Mouse (Mus musculus) heart, adult 11 months (tissue): ENCODE measurements at regions not wholly inside any gene's neighbourhood (a gene's known extent, or its start where the extent isn't known, plus 50 kb on each side); places are given as distances from the start of the nearest gene placed in this dataset.

ENCODE experiments used
- DNase-seq: peaks from one replicate; pipeline ENCODE4 v3.0.0; 2022

DNA sequence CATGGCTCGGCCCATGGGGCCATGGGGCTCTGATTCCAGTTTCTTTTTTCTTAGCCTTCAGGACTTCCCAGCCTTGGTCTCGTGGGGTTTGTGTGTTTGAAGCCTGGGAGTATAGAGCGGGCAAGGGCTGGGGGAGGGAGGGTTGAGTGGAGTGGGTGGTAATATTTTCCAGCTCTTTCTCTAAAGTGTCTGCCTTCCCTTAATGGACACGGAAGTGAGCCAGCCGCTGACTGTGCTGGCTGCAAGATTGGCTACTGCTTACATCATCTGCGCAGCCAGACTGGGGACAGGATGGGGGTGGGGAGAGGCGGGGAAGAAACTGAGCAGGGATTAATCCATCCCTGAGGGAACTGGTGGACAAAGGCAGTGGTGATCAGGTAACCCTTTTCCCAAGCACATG is 52.3 kb downstream of the Tnp1 start:
- peak; percentile 97 for DNase-seq

DNA sequence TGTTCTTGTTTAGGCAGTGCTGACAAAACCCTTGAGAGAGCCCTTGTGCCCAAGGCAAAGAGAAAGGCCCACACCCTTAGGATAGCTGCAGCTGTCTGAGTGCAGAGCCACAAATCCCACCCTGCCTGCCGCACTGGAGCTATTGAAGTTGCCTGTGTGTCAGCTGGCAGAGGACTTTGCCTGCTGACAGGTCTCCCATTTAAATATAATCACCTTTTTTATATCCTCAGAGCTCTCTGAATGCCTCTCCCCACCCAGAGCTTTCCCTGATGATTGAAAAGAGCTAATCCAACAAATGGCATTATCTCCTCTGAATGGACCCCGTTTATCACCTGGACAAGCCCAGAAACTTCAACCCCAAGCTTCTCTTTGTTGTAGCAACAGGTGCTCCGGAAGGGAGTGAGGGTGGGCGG is 55.5 kb downstream of the Tnp1 start:
- DNase-seq = peak; percentile 81

- peak; percentile 86 for DNase-seq
Observed at GRCm38 (mm10) chr1:72955387-72955786, 60.3 kb downstream of the Tnp1 start.

GRCm38 (mm10) chr1:72952896-72953295 is 62.8 kb downstream of the Tnp1 start:
- peak; percentile 58 for DNase-seq

DNA sequence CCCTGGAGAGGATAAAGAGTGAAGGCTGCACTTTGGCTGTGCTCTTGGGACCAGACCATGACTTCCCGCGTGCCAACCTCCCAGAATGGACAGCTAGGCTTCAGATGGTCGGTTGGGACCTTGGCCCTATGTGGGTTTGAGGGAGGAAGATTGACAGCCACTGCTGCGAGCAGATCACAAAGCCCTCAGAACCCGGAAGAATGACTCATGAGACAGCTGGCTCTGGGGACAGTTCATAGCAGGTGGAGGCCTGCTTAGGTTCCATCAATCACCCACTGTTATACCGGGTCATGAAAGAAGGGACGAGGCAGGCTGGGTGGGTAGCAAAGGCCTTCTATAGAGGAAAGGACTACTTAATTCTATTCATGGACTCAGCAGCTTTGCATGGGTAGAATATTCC is 63.9 kb downstream of the Tnp1 start:
- peak; percentile 66 for DNase-seq

DNA sequence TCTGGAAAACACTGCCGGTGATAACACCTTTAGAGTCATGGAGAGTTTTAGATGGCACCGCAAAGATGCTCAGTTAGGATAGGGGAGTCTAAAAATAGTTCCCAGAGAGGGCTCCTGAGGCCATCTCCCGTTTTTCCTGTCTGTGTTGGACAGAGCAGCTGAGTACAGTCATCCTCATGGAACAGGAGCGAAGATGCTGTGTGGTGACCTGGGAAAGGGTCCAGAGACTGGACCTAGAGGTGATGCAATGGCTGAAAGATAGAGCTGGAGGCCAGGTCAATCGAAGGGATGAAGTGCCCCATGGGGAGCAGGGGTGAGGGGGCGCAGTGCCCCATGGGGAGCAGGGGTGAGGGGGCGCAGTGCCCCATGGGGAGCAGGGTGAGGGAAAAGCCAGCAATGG is 64.3 kb downstream of the Tnp1 start:
- peak; percentile 86 for DNase-seq

- peak; percentile 82 for DNase-seq
Observed at GRCm38 (mm10) chr1:72946235-72946634, 69.5 kb downstream of the Tnp1 start.

DNA sequence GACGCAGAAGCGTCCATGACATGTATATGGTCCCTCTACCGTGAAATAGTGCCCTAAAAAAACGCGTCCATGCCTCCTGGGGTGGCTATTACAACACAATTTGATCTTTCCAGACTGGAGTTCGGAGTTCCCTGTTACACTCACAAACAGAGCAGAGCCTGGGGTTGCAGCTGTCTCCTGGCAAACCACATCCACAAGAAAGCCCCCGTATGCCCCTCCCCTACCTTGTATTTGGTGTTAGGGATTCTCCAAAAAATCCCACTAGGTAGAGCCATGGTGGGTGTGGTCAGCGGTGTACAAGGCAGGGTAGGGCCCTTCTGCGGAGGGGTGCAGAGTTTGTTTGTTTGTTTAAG is 70.0 kb downstream of the Tnp1 start:
- DNase-seq = peak; percentile 87

GRCm38 (mm10) chr1:72944805-72945749 is 70.4 kb upstream of the Igfbp5 start:
- DNase-seq = peak; percentile 91

- DNase-seq = peak; percentile 89
Observed at GRCm38 (mm10) chr1:72944221-72944620, 69.5 kb upstream of the Igfbp5 start.

DNA sequence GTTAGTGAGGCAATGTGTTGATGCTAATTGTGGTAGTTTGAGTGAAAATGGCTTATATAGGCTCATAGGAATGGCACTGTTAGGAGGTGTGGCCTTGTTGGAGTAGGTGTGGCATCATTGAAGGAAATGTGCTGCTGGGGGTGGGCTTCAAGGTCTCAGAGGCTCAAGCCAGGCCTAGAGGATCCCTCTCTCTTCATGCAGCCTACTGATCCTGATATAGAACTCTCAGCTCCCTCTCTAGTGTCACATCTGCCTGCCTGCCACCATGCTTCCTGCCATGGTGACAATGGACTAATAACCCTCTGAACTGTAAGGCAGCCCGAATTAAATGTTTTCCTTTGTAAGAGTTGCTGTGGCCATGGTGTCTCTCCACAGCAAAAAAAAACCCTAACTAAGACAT is 68.4 kb upstream of the Igfbp5 start:
- peak; percentile 82 for DNase-seq

GRCm38 (mm10) chr1:72942351-72942750 is 67.7 kb upstream of the Igfbp5 start:
- peak; percentile 93 for DNase-seq

DNA sequence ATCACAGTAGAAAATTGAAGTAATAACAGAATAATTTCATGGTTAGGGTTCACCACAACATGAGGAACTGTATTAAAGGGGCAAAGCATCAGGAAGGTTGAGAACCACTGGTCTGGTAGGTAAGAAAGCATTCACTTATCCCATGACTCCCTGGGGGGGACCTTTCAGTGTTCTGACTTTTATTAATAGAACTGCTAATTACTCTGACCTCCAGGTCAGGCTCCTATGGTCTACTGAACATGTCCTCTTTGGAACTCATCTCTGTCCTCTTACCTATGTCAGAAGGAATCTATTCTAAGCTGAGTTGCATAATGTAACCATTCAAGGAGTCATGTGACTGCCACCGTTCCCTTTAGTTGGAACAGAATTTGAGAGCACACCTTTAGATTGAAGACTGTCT is 65.3 kb upstream of the Igfbp5 start:
- peak; percentile 27 for DNase-seq

- DNase-seq = peak; percentile 96
Observed at GRCm38 (mm10) chr1:72936681-72937465, 62.2 kb upstream of the Igfbp5 start.

DNA sequence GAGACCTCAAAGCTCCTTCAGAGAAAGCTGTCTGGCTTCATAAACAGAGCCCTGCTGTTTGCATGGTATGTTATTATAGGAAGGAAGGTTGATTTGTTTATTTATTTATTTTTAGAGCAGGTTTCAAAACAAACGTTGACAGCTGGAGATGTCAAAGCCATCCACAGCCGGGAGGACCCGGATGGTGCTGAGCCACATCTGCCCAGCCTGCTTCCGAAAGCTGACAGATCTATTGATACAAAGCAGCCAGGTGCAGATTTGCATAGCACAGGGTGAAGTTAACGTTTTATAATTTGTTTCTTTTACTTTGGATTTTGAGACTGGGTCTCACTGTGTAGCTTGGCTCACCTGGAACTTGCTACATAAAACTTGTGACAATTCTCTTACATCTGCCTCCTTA is 61.5 kb upstream of the Igfbp5 start:
- peak; percentile 55 for DNase-seq

DNA sequence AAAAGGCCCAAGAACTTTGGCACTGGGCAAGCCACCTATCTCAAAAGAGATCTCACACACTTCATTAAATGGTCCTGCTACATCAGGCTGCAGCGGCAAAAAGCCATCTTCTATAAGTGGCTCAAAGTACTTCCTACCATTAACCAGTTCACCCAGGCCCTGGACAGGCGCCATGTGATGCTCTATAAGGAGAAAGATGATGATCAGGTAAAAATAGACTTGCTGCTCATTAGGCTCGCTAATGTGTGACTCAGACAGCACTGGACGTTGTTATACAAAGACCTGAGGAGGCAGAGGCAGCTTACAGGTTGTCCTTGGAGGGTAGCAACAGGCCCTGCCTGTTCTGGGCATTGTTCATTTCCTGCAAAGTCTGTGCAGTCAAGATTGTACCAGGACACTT is 60.4 kb upstream of the Igfbp5 start:
- DNase-seq = peak; percentile 86

- DNase-seq = peak; percentile 93
Observed at GRCm38 (mm10) chr1:72929774-72930173, 55.1 kb upstream of the Igfbp5 start.
